Mouse (Mus musculus) stomach, postnatal 0 days (tissue): ENCODE data around the gene Taf4. TPM values are rescaled to one million over a fixed set of nuclear protein-coding genes. Genes with fewer than 3 reads are reported as not detected.

Experiments
- ATAC-seq: fragments of 200-750 bp; cut with Nextera tagmentation; 2 replicates; pipeline ENCODE4 v1.8.0; 2017; ENCODE audit not compliant: low FRiP score, low TSS enrichment
- DNase-seq: peaks from one replicate; pipeline ENCODE4 v3.0.0-alpha.2; 2016; ENCODE audit warnings: low spot score
- H3K27ac ChIP-seq: fragments of 300-500 bp; sonication (generic); replicated peaks from 2 replicates; pipeline ENCODE4 v1.5.1; 2014; ENCODE audit warnings: mild to moderate bottlenecking, control low read depth
- H3K27me3 ChIP-seq: fragments of 300-500 bp; sonication (generic); 2 replicates; pipeline ENCODE4 v1.6.1; 2014; ENCODE audit warnings: low read length; ENCODE audit not compliant: control insufficient read depth, insufficient read depth
- H3K36me3 ChIP-seq: fragments of 300-500 bp; sonication (generic); 2 replicates; pipeline ENCODE4 v1.6.1; 2014; ENCODE audit warnings: low read length, mixed read lengths; ENCODE audit not compliant: control insufficient read depth, insufficient read depth
- H3K4me1 ChIP-seq: fragments of 300-500 bp; sonication (generic); replicated peaks from 2 replicates; pipeline ENCODE4 v1.6.1; 2014; ENCODE audit warnings: antibody characterized with exemption; ENCODE audit not compliant: control insufficient read depth, insufficient read depth
- H3K4me2 ChIP-seq: fragments of 300-500 bp; sonication (generic); replicated peaks from 2 replicates; pipeline ENCODE4 v1.6.1; 2014; ENCODE audit warnings: low read depth, mild to moderate bottlenecking, control low read depth, moderate library complexity
- H3K4me3 ChIP-seq: fragments of 300-500 bp; sonication (generic); 2 replicates; pipeline ENCODE4 v1.5.1; 2014; ENCODE audit warnings: low read depth, low read length, control low read depth
- H3K9ac ChIP-seq: fragments of 300-500 bp; sonication (generic); 2 replicates; pipeline ENCODE4 v1.6.1; 2014; ENCODE audit warnings: mild to moderate bottlenecking, low read length, control low read depth, mixed read lengths
- H3K9me3 ChIP-seq: fragments of 300-500 bp; sonication (generic); 2 replicates; pipeline ENCODE4 v1.6.1; 2016; ENCODE audit warnings: low read length; ENCODE audit not compliant: control insufficient read depth
- CTCF ChIP-seq: IDR thresholded peaks from 2 replicates; pipeline ENCODE4 v1.5.1; 2016; ENCODE audit warnings: antibody characterized with exemption, low read depth, mild to moderate bottlenecking, moderate library complexity
- EP300 ChIP-seq: optimal IDR thresholded peaks from 2 replicates; pipeline ENCODE3; 2016; ENCODE audit warnings: antibody characterized with exemption
- WGBS: fragments of 180-500 bp; shearing (Covaris S2); extraction: QIAGEN DNeasy Blood & Tissue Kit; methylation state at CpG from one replicate; pipeline ENCODE4 v1.1.7; 2014; 5-methylcytosine and 5-hydroxymethylcytosine counted together
- polyA plus RNA-seq: library from polyadenylated mRNA; unstranded; fragments of >200 nt; fragmentation: Nextera tagmentation; extraction: Ambion mirVana; gene quantifications from 2 replicates; pipeline ENCODE4 v1.2.1, GENCODE M21; 2015

Taf4 gene
- polyA plus RNA-seq, 1 experiment from 2014 or later = 2.1 TPM

DNA sequence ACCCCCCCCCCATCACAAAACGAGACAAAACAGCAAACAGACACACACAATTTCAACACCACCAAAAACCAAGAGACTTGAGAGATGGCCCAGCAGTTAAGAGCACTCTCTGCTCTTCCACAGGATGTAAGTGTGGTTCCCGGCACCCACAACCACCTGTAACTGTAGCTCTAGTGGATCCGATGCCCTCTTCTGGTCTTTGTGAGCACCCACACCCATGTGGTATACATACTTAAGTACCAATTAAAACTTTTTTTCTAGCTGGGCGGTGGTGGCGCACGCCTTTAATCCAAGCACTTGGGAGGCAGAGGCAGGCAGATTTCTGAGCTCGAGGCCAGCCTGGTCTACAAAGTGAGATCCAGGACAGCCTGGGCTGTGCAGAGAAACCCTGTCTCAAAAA is 34.2 kb upstream of the Taf4 start:
- TF ChIP-seq CTCF (no peak), EP300 (no peak)
- no peak for DNase-seq
- Histone ChIP-seq H3K4me2 (no peak overlapping the region), H3K36me3 (no peaks in the 10 kb centered on the region), H3K4me3 (no peak overlapping the region), H3K4me1 (no peaks in the 10 kb centered on the region; the same call in 1 of the 2 replicates), H3K27ac (no peak overlapping the region), H3K9me3 (no peaks in the 10 kb centered on the region), H3K27me3 (no peaks in the 10 kb centered on the region), H3K9ac (no peak overlapping the region)
- no peak for ATAC-seq
- 93% methylated on average over 7 of the region's 7 CpGs for WGBS

DNA sequence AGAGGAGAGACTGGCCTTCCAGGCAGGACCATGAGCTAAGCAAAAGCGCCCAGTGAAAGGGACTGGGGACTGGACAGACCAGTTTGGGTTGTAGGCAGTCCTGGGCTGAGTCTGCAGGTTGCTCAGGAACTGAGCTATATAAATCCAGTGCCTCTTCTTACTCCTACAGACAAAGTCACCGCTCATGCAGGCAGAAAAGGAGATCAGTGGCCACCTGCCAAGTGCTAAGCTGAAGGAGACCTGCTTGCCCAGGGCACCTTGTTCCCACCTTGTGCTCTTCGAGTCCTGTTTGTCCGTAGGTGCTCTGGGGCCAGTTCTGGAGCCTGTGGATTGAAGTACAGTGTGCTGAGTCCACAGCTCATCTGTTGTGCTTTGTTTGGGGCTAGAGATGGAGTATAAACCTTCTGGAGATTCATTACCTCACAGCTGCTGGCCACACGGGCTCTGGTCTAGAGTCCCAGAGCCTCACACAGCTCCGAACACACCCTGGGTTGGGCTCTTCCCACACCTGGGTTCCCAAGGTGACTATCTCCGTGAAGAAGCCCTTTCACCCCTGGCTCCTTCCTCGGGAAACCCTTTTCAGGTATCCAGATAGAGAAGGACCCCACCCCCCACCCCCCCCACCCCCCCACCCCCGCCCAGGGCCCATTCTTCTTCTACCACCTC is 30.0 kb upstream of the Taf4 start:
- no peak overlapping the region for H3K27ac ChIP-seq
- H3K4me3 ChIP-seq = no peak overlapping the region
- no peaks in the 10 kb centered on the region for H3K27me3 ChIP-seq
- 26% methylated on average over 9 of the region's 9 CpGs for WGBS
- H3K36me3 ChIP-seq = no peaks in the 10 kb centered on the region
- peak; percentile 86 for ATAC-seq
- 0 out of 2 replicates have a peak overlapping the region, but pooled peaks have one; percentile 13 for H3K9ac ChIP-seq
- peak overlapping the region; percentile 14; the same call in 1 of the 2 replicates for H3K4me2 ChIP-seq
- H3K4me1 ChIP-seq = no peaks in the 10 kb centered on the region; the same call in 1 of the 2 replicates
- no peaks in the 10 kb centered on the region for H3K9me3 ChIP-seq
- no peak for TF ChIP-seq CTCF
- TF ChIP-seq EP300 = no peak
- peak; percentile 60 for DNase-seq

DNA sequence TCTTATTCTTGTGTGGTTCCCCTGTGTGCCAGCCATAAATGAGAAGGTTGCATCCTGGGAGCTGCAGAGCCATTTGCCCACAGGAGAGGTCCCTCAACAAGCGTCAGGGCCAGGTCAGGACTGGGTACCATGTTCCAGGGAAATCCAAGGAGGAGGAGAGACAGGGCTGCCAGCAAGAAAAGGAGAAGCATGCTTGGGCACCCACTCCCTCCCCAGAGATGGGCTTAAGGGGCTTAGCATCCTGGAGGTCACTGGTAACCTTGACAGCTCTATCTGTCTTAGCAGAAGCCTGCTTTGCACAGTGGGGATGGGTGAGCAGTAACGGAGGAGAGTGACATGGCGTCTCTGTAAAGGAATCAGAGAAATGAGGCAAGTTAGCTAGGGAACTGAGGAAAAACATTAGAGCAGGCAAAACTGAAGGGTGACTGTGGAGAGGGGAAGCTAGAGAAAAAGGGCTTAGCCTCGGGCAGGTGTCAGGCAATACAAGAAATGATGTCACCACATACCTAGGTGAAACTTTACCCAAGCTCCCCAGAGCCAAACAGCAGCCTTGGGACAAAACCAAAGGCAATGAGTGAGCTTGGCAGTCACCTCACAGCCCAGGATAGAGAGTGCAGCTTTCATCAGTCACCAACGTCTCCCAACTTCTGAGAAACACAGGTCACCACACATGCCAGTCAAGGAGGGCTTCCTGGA is 29.4 kb upstream of the Taf4 start:
- Histone ChIP-seq H3K36me3 (no peaks in the 10 kb centered on the region), H3K4me2 (no peak overlapping the region), H3K27ac (no peak overlapping the region), H3K4me3 (no peak overlapping the region), H3K9ac (no peak overlapping the region), H3K4me1 (no peaks in the 10 kb centered on the region; the same call in 1 of the 2 replicates), H3K27me3 (no peaks in the 10 kb centered on the region), H3K9me3 (no peaks in the 10 kb centered on the region)
- no peak for TF ChIP-seq CTCF
- no peak for TF ChIP-seq EP300
- 41% methylated on average over 5 of the region's 5 CpGs for WGBS
- ATAC-seq (peak; percentile 3; the same call in 1 of the 2 replicates), DNase-seq (no peak)

GRCm38 (mm10) chr2:180001635-180002034 is 25.2 kb upstream of the Taf4 start:
- Histone ChIP-seq H3K9me3 (no peaks in the 10 kb centered on the region), H3K36me3 (no peaks in the 10 kb centered on the region), H3K27ac (no peak overlapping the region), H3K9ac (no peak overlapping the region), H3K27me3 (no peaks in the 10 kb centered on the region), H3K4me2 (no peak overlapping the region), H3K4me3 (no peak overlapping the region), H3K4me1 (no peaks in the 10 kb centered on the region; the same call in 1 of the 2 replicates)
- DNase-seq (no peak), ATAC-seq (no peak)
- TF ChIP-seq EP300 (no peak), CTCF (no peak)
- 78% methylated on average over 9 of the region's 9 CpGs for WGBS

DNA sequence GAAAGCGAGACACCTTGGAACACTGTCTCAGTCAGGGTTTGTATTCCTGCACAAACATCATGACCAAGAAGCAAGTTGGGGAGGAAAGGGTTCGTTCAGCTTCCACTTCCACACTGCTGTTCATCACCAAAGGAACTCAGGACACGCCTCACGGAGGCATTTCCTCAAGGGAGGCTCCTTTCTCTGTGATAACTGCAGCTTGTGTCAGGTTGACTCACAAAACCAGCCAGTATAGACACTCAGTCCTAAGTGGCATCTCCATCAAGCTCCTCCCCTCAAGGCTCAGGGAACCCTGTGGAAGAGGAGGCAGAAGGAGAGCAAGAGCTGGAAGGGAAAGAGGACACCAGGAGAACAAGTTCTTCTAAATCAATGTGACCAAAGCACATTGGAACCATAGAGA is 22.0 kb upstream of the Taf4 start:
- Histone ChIP-seq H3K4me2 (no peak overlapping the region), H3K9me3 (no peaks in the 10 kb centered on the region), H3K4me3 (no peak overlapping the region), H3K9ac (no peak overlapping the region), H3K4me1 (no peaks in the 10 kb centered on the region), H3K27ac (no peak overlapping the region), H3K27me3 (no peaks in the 10 kb centered on the region), H3K36me3 (no peaks in the 10 kb centered on the region)
- DNase-seq (no peak), ATAC-seq (no peak)
- WGBS = 47% methylated on average over 4 of the region's 4 CpGs
- TF ChIP-seq CTCF = no peak
- no peak for TF ChIP-seq EP300

GRCm38 (mm10) chr2:179993071-179993470 is 16.6 kb upstream of the Taf4 start:
- DNase-seq = no peak
- Histone ChIP-seq H3K4me3 (no peak overlapping the region), H3K27ac (no peak overlapping the region), H3K4me1 (no peaks in the 10 kb centered on the region), H3K9ac (no peak overlapping the region), H3K4me2 (no peak overlapping the region), H3K27me3 (no peaks in the 10 kb centered on the region), H3K9me3 (no peaks in the 10 kb centered on the region), H3K36me3 (no peaks in the 10 kb centered on the region)
- no peak for TF ChIP-seq EP300
- TF ChIP-seq CTCF = no peak
- ATAC-seq = no peak
- 89% methylated on average over 5 of the region's 5 CpGs for WGBS
